Mouse (Mus musculus): Measurements from ENCODE around the gene Trim33.

- no peak for TF ChIP-seq CTCF (IDR thresholded peaks at IDR 0.05; ENCODE audit: borderline replicate concordance, insufficient read depth, low read depth, low read length)
- peak; percentile 98 for TF ChIP-seq POLR2A (IDR thresholded peaks at IDR 0.05; ENCODE audit: borderline replicate concordance, insufficient read depth, low read length)
These were observed at the start of gene Trim33 for GRCm38 (mm10) chr3:103279182-103280149.
